Mouse (Mus musculus) adrenal gland, postnatal 36 days (tissue): ENCODE results near the gene Ring1. TPM values are rescaled to one million over a fixed set of nuclear protein-coding genes. Genes with fewer than 3 reads are reported as not detected.
A peak's percentile ranks its signal among the peaks of the same experiment; 100 is the strongest.

Experiments
- DNase-seq, 2 experiments: peaks; one replicate each; pipeline ENCODE4 v3.0.0; 2021; ENCODE audit warnings: mixed read lengths in 1 of 2
- microRNA-seq: library from miRNA; unstranded; fragments of <30 nt; microRNA quantifications from one replicate; pipeline ENCODE4 v1.2.0, GENCODE M21; 2021
- total RNA-seq, 2 experiments: library from RNA; stranded (reverse); gene quantifications; 2 replicates each; pipeline ENCODE4 v1.2.3; 2021

The Ring1 gene
- total RNA-seq, 2 experiments from 2014 or later = 43.8 to 48.3 TPM

GRCm38 (mm10) chr17:33995651-33996050, 28.8 kb downstream of the Ring1 start:
- no peak for DNase-seq

GRCm38 (mm10) chr17:33994959-33995358, 29.5 kb downstream of the Ring1 start:
- no peak for DNase-seq

- DNase-seq = peak; percentile 61 to 69
Observed at GRCm38 (mm10) chr17:33991788-33992664, 32.5 kb downstream of the Ring1 start.

GRCm38 (mm10) chr17:33982136-33982535, 42.3 kb downstream of the Ring1 start:
- DNase-seq = peak; percentile 67 to 69

- DNase-seq = peak; percentile 84 to 86
Observed at GRCm38 (mm10) chr17:33981192-33981909, 43.1 kb downstream of the Ring1 start.

- no peak for DNase-seq
Observed at GRCm38 (mm10) chr17:33980181-33981035, 44.1 kb downstream of the Ring1 start.

GRCm38 (mm10) chr17:33979512-33980050, 44.9 kb downstream of the Ring1 start:
- no peak for DNase-seq

- DNase-seq = peak; percentile 86 to 88
Observed at GRCm38 (mm10) chr17:33978631-33979031, 45.8 kb downstream of the Ring1 start.

GRCm38 (mm10) chr17:33977861-33978557, 46.5 kb downstream of the Ring1 start:
- no peak for DNase-seq

GRCm38 (mm10) chr17:33973572-33973971, 50.9 kb downstream of the Ring1 start:
- DNase-seq = no peak

- DNase-seq = peak in 1 of 2 experiments; percentile 62
Observed at GRCm38 (mm10) chr17:33972691-33973090, 51.8 kb downstream of the Ring1 start.

Small RNAs within 50 kb of the gene (microRNA-seq; reads per million reads assigned to microRNA genes)
- gene Mir219a-1 = not detected
- gene Mir219c = not detected

Other genes with a start within 250 kb of the Ring1 start
- 100 to 1,000 TPM in 1 of 2 experiments, 10 to 100 TPM in 1; 62.7 to 110 TPM for gene Angptl4, start 242.8 kb downstream of the Ring1 start, total RNA-seq
- gene Kank3, start 214.2 kb downstream of the Ring1 start, total RNA-seq = 10 to 100 TPM; 72.2 to 90.5 TPM
- gene Rps28, start 200.1 kb downstream of the Ring1 start, total RNA-seq = 1,000 to 10,000 TPM; 1,486 to 1,511 TPM
- 100 to 1,000 TPM; 432 to 487 TPM for gene Ndufa7, start 200.1 kb downstream of the Ring1 start, total RNA-seq
- 10 to 100 TPM; 30.8 to 47.3 TPM for gene Cd320, start 181.6 kb downstream of the Ring1 start, total RNA-seq
- gene Gm7029, start 150.8 kb downstream of the Ring1 start, total RNA-seq = not detected
- 1 to 10 TPM; 3.3 to 4.4 TPM for gene Kifc1, start 134.0 kb downstream of the Ring1 start, total RNA-seq
- gene Platr17, start 119.5 kb downstream of the Ring1 start, total RNA-seq = not detected
- gene Daxx, start 115.3 kb downstream of the Ring1 start, total RNA-seq = 10 to 100 TPM; 29.2 to 30.2 TPM
- gene Tapbp, start 108.8 kb downstream of the Ring1 start, total RNA-seq = 100 to 1,000 TPM; 178 to 181 TPM
- 10 to 100 TPM; 26.5 to 36.1 TPM for gene Zbtb22, start 108.8 kb downstream of the Ring1 start, total RNA-seq
- gene Rgl2, start 95.1 kb downstream of the Ring1 start, total RNA-seq = 10 to 100 TPM; 37.0 to 45.9 TPM
- 10 to 100 TPM; 89.2 to 90.6 TPM for gene Pfdn6, start 84.3 kb downstream of the Ring1 start, total RNA-seq
- 10 to 100 TPM; 34.4 to 34.9 TPM for gene Wdr46, start 84.0 kb downstream of the Ring1 start, total RNA-seq
- 1 to 10 TPM; 4.0 to 6.6 TPM for gene B3galt4, start 73.2 kb downstream of the Ring1 start, total RNA-seq
- gene Vps52, start 68.9 kb downstream of the Ring1 start, total RNA-seq = 10 to 100 TPM; 53.4 to 59.9 TPM
- gene Rps18, start 68.7 kb downstream of the Ring1 start, total RNA-seq = 100 to 1,000 TPM; 791 to 792 TPM
- 100 to 1,000 TPM; 459 to 574 TPM for gene H2-K1, start 24.3 kb downstream of the Ring1 start, total RNA-seq
- gene H2-Ke6, start 3.4 kb upstream of the Ring1 start, total RNA-seq = 100 to 1,000 TPM; 243 to 247 TPM
- gene Slc39a7, start 7.0 kb upstream of the Ring1 start, total RNA-seq = 100 to 1,000 TPM; 165 to 198 TPM
- 10 to 100 TPM; 53.5 to 55.7 TPM for gene Rxrb, start 7.1 kb upstream of the Ring1 start, total RNA-seq
- 1 to 10 TPM; 1.2 to 2.2 TPM for gene Col11a2, start 14.8 kb upstream of the Ring1 start, total RNA-seq
- gene H2-Oa, start 67.7 kb upstream of the Ring1 start, total RNA-seq = not detected
- 10 to 100 TPM; 11.4 to 12.7 TPM for gene H2-DMa, start 94.9 kb upstream of the Ring1 start, total RNA-seq
- 100 to 1,000 TPM; 213 to 224 TPM for gene Brd2, start 98.0 kb upstream of the Ring1 start, total RNA-seq
- gene H2-DMb2, start 118.6 kb upstream of the Ring1 start, total RNA-seq = 1 to 10 TPM in 1 of 2 experiments, under 1 TPM in 1; 0.72 to 2.2 TPM
- gene H2-DMb1, start 128.4 kb upstream of the Ring1 start, total RNA-seq = 1 to 10 TPM; 3.5 to 6.0 TPM
- gene Tap1, start 162.9 kb upstream of the Ring1 start, total RNA-seq = 10 to 100 TPM; 12.5 to 23.0 TPM
- 10 to 100 TPM; 11.2 to 18.8 TPM for gene Psmb9, start 163.1 kb upstream of the Ring1 start, total RNA-seq
- gene Psmb8, start 173.0 kb upstream of the Ring1 start, total RNA-seq = 10 to 100 TPM; 31.0 to 34.7 TPM
- 10 to 100 TPM; 47.0 to 54.3 TPM for gene Tap2, start 178.8 kb upstream of the Ring1 start, total RNA-seq
- gene H2-Ob, start 214.2 kb upstream of the Ring1 start, total RNA-seq = under 1 TPM; 0.33 to 0.73 TPM
- gene H2-Ab1, start 233.0 kb upstream of the Ring1 start, total RNA-seq = 10 to 100 TPM; 36.3 to 70.4 TPM